Comparison of ENCODE assay signal across 19 mouse cellular contexts in the genomic region with DNA sequence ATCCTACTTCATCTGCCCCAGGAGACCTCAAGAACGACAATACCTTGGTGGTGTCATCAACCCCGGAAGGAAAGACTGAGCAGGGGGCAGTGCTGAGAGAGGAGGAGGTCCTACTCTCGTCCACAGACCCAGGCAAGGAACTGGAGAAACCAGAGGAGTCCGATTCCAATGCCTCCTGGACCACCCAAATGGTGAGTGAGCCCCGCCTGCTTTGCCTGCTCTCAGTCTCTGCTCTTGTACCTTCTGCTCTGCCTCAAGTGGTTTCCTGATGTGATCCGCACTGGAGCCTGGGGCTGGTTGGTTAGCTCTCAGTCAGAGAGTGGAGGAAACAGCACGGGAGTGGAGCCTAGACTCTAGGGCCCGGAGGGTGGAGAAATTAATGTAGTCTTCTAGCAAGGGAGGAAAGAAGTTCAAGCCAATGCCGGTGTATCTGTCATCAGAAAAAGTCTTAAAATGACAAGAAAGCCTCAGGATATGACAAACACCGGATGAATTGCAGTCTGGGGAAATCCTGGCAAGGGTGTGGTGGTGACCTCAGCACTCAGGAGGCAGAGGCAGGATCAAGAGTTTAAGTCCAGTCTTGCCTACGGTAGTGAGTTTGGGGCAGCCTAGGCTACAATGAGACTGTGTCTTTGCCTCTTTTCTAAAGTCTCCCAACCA. TPM values are rescaled to one million over a fixed set of nuclear protein-coding genes. Genes with fewer than 3 reads are reported as not detected.
DNase-seq lines count a peak whose midpoint lies in the region; ATAC-seq and TF ChIP-seq lines count a peak whose summit lies in the region.
"Had no signal": no experiment of that assay in that cellular context is flagged by ENCODE, and none has a peak within 500 bp of the region (broad histone marks: within the 10 kb centered on the region; RNA-seq: fewer than 3 reads in every experiment).

No protein-coding gene starts in this region.

- no peak overlapping the region for H3K4me3 ChIP-seq in heart, adult 2 months
- H3K4me3 ChIP-seq in heart, embryonic 11.5 days (ENCODE audit: low read depth, low read length), result no peak overlapping the region
- H3K4me3 ChIP-seq in stomach, embryonic 16.5 days (replicated peaks; ENCODE audit: low read length), result no peak overlapping the region
- no peak overlapping the region for H3K4me3 ChIP-seq in stomach, postnatal 0 days (ENCODE audit: low read depth, low read length)
- no peak overlapping the region for H3K4me3 ChIP-seq in ES-E14 (ENCODE audit: insufficient read depth in 1 of 2, low read depth in 1 of 2, low read length in 2 of 2, poor library complexity in 1 of 2, severe bottlenecking in 1 of 2)
- H3K4me3 ChIP-seq in myocyte, result no peak overlapping the region
- H3K4me3 ChIP-seq in intestine, embryonic 15.5 days (replicated peaks), result no peak overlapping the region
- H3K4me3 ChIP-seq: heart, embryonic 13.5 days; hindbrain, embryonic 15.5 days; limb, embryonic 15.5 days; midbrain, embryonic 12.5 days had no signal

- H3K36me3 ChIP-seq in heart, adult 2 months (ENCODE audit: control insufficient read depth, insufficient read depth, low read length), result no peaks in the 10 kb centered on the region
- peaks cover 6% of the 10 kb centered on the region; the same call in 1 of the 2 replicates for H3K36me3 ChIP-seq in heart, embryonic 11.5 days (ENCODE audit: control insufficient read depth, insufficient read depth, low read length)
- H3K36me3 ChIP-seq in stomach, embryonic 16.5 days (ENCODE audit: control insufficient read depth, insufficient read depth, low read length), result no peaks in the 10 kb centered on the region
- 0 out of 2 replicates have a peak, but pooled peaks cover 2% of the 10 kb centered on the region for H3K36me3 ChIP-seq in stomach, postnatal 0 days (ENCODE audit: control insufficient read depth, insufficient read depth, low read length)
- H3K36me3 ChIP-seq in ES-E14 (ENCODE audit: control insufficient read depth, insufficient read depth, low read length, poor library complexity, severe bottlenecking) (no peaks in the 10 kb centered on the region), myocyte (ENCODE audit: control insufficient read depth, insufficient read depth) (peaks cover 39% of the 10 kb centered on the region)
- H3K36me3 ChIP-seq in intestine, embryonic 15.5 days, result 0 out of 2 replicates have a peak, but pooled peaks cover 2% of the 10 kb centered on the region
- H3K36me3 ChIP-seq: hindbrain, embryonic 15.5 days; limb, embryonic 15.5 days; midbrain, embryonic 12.5 days had no signal

- no peaks in the 10 kb centered on the region for H3K9me3 ChIP-seq in heart, embryonic 11.5 days (replicated peaks; ENCODE audit: control insufficient read depth, low read length)
- no peaks in the 10 kb centered on the region for H3K9me3 ChIP-seq in stomach, embryonic 16.5 days (replicated peaks; ENCODE audit: control insufficient read depth, low read length)
- no peaks in the 10 kb centered on the region for H3K9me3 ChIP-seq in stomach, postnatal 0 days (ENCODE audit: control insufficient read depth, low read length)
- H3K9me3 ChIP-seq in ES-E14 (ENCODE audit: control insufficient read depth, insufficient read depth, low read depth, low read length), result no peaks in the 10 kb centered on the region
- no peaks in the 10 kb centered on the region for H3K9me3 ChIP-seq in intestine, embryonic 15.5 days
- H3K9me3 ChIP-seq: heart, embryonic 13.5 days; hindbrain, embryonic 15.5 days; limb, embryonic 15.5 days; midbrain, embryonic 12.5 days had no signal

- H3K4me1 ChIP-seq in heart, adult 2 months (ENCODE audit: control insufficient read depth, insufficient read depth, low read length), result peaks cover 3% of the 10 kb centered on the region
- no peaks in the 10 kb centered on the region for H3K4me1 ChIP-seq in heart, embryonic 11.5 days (ENCODE audit: control insufficient read depth, insufficient read depth, low read length)
- no peaks in the 10 kb centered on the region for H3K4me1 ChIP-seq in stomach, embryonic 16.5 days (ENCODE audit: control insufficient read depth, insufficient read depth, low read length)
- no peaks in the 10 kb centered on the region for H3K4me1 ChIP-seq in stomach, postnatal 0 days (replicated peaks; ENCODE audit: control insufficient read depth, insufficient read depth)
- H3K4me1 ChIP-seq in ES-E14 (ENCODE audit: control insufficient read depth in 2 of 2, insufficient read depth in 2 of 2, low read length in 2 of 2, poor library complexity in 1 of 2), result peaks cover 2 to 5% of the 10 kb centered on the region in 2 experiments; a peak in 2 of 4 replicates
- 0 out of 2 replicates have a peak, but pooled peaks cover 3% of the 10 kb centered on the region for H3K4me1 ChIP-seq in intestine, embryonic 15.5 days (replicated peaks)
- H3K4me1 ChIP-seq: hindbrain, embryonic 15.5 days; midbrain, embryonic 12.5 days had no signal

- intact Hi-C loops in heart, adult 2 months (cut with DNase I), result loop anchor here (2.0 kb wide), 1 partner anchor 40 kb away; no protein-coding TSS in a partner anchor

- no peak for DNase-seq in heart, adult 2 months
- DNase-seq in stomach, postnatal 0 days (ENCODE audit: low spot score), result no peak
- DNase-seq in ES-E14 (ENCODE audit: low read depth, low spot score), result no peak
- no peak for DNase-seq in layer of hippocampus, adult 8-10 months (ENCODE audit: low spot score in 2 of 2)
- DNase-seq: adrenal gland, postnatal 14 days; cerebellum, adult 9-10 months; forebrain, postnatal 0 days; heart, postnatal 36 days; layer of hippocampus, adult 9-11 months; left cerebral cortex, postnatal 4 days had no signal

- no peak for ATAC-seq in heart, embryonic 11.5 days (replicated peaks; ENCODE audit: insufficient number of reproducible peaks, low FRiP score, low TSS enrichment)
- ATAC-seq in stomach, embryonic 16.5 days (ENCODE audit: insufficient read depth, low FRiP score), result no peak
- no peak for ATAC-seq in stomach, postnatal 0 days (ENCODE audit: low FRiP score, low TSS enrichment)
- ATAC-seq in intestine, embryonic 15.5 days, result no peak
- ATAC-seq: forebrain, postnatal 0 days had no signal

- H3K79me2 ChIP-seq in heart, adult 2 months (replicated peaks; ENCODE audit: control insufficient read depth, insufficient read depth, low read length), result no peaks in the 10 kb centered on the region; the same call in 1 of the 2 replicates
- H3K79me2 ChIP-seq in myocyte (ENCODE audit: control insufficient read depth, insufficient read depth), result no peaks in the 10 kb centered on the region

- H3K9ac ChIP-seq in heart, adult 2 months (ENCODE audit: low read depth, low read length), result no peak overlapping the region
- no peak overlapping the region for H3K9ac ChIP-seq in heart, embryonic 11.5 days (ENCODE audit: low read depth, low read length)
- 0 out of 2 replicates have a peak overlapping the region, but pooled peaks have one; percentile 18 for H3K9ac ChIP-seq in stomach, embryonic 16.5 days (ENCODE audit: low read length)
- H3K9ac ChIP-seq in stomach, postnatal 0 days (ENCODE audit: low read length), result no peak overlapping the region
- no peak overlapping the region for H3K9ac ChIP-seq in ES-E14 (ENCODE audit: insufficient read depth, low read depth, low read length, poor library complexity, severe bottlenecking)
- H3K9ac ChIP-seq in intestine, embryonic 15.5 days, result no peak overlapping the region
- H3K9ac ChIP-seq: forebrain, postnatal 0 days; heart, embryonic 13.5 days; hindbrain, embryonic 15.5 days; limb, embryonic 15.5 days; midbrain, embryonic 12.5 days had no signal

- no peak overlapping the region for H3ac ChIP-seq in myocyte (ENCODE audit: control insufficient read depth, insufficient read length)

- no peak overlapping the region for H3K4me2 ChIP-seq in heart, embryonic 11.5 days
- no peak overlapping the region for H3K4me2 ChIP-seq in stomach, embryonic 16.5 days (ENCODE audit: low read depth, low read length)
- no peak overlapping the region for H3K4me2 ChIP-seq in stomach, postnatal 0 days (replicated peaks; ENCODE audit: low read depth)
- H3K4me2 ChIP-seq in myocyte (ENCODE audit: low read depth), result peak overlapping the region; percentile 59
- no peak overlapping the region for H3K4me2 ChIP-seq in intestine, embryonic 15.5 days (replicated peaks)
- H3K4me2 ChIP-seq: heart, embryonic 13.5 days; hindbrain, embryonic 15.5 days; limb, embryonic 15.5 days; midbrain, embryonic 12.5 days had no signal

- TF ChIP-seq CTCF in heart, adult 2 months (IDR thresholded peaks at IDR 0.05), result no peak
- no peak for TF ChIP-seq CTCF in stomach, postnatal 0 days (IDR thresholded peaks at IDR 0.05; ENCODE audit: low read depth)

- H3K27me3 ChIP-seq in heart, adult 2 months (ENCODE audit: control insufficient read depth, insufficient read depth, low read length), result no peaks in the 10 kb centered on the region
- H3K27me3 ChIP-seq in heart, embryonic 11.5 days (ENCODE audit: control insufficient read depth, insufficient read depth, low read length), result no peaks in the 10 kb centered on the region
- H3K27me3 ChIP-seq in stomach, embryonic 16.5 days (ENCODE audit: control insufficient read depth, insufficient read depth, low read length), result no peaks in the 10 kb centered on the region
- H3K27me3 ChIP-seq in stomach, postnatal 0 days (ENCODE audit: control insufficient read depth, insufficient read depth, low read length), result no peaks in the 10 kb centered on the region
- H3K27me3 ChIP-seq in myocyte (ENCODE audit: control insufficient read depth, insufficient read depth, insufficient read length), result no peaks in the 10 kb centered on the region
- H3K27me3 ChIP-seq in intestine, embryonic 15.5 days (replicated peaks), result no peaks in the 10 kb centered on the region
- H3K27me3 ChIP-seq: heart, embryonic 13.5 days; hindbrain, embryonic 15.5 days; limb, embryonic 15.5 days; midbrain, embryonic 12.5 days had no signal

- 40% methylated on average over 11 of the region's 11 CpGs for WGBS in heart, adult 2 months
- WGBS in heart, embryonic 11.5 days (ENCODE audit: insufficient replicate concordance), result 45% methylated on average over 11 of the region's 11 CpGs
- WGBS in stomach, embryonic 16.5 days, result 51% methylated on average over 11 of the region's 11 CpGs
- 52% methylated on average over 11 of the region's 11 CpGs for WGBS in stomach, postnatal 0 days
- WGBS in intestine, embryonic 15.5 days, result 55% methylated on average over 11 of the region's 11 CpGs

- TF ChIP-seq EP300 in heart, adult 2 months (IDR thresholded peaks at IDR 0.05; ENCODE audit: insufficient read depth, low read depth, low read length), result no peak
- no peak for TF ChIP-seq EP300 in stomach, postnatal 0 days (optimal IDR thresholded peaks at IDR 0.05)

- in situ Hi-C loops in ES-E14 (cut with MboI; ENCODE audit: low sequenced_read_pairs in 2 of 2, unreplicated experiment in 2 of 2), result no loop called here

- H3K27ac ChIP-seq in heart, adult 2 months, result peak overlapping the region; percentile 31; the same call in 1 of the 2 replicates
- no peak overlapping the region for H3K27ac ChIP-seq in heart, embryonic 11.5 days (ENCODE audit: low read depth, low read length)
- no peak overlapping the region for H3K27ac ChIP-seq in stomach, embryonic 16.5 days (ENCODE audit: low read length)
- no peak overlapping the region for H3K27ac ChIP-seq in stomach, postnatal 0 days (replicated peaks)
- 0 out of 2 replicates have a peak overlapping the region, but pooled peaks have one; percentile 24 for H3K27ac ChIP-seq in ES-E14 (ENCODE audit: insufficient read depth, low read depth, low read length, poor library complexity, severe bottlenecking)
- no peak overlapping the region for H3K27ac ChIP-seq in intestine, embryonic 15.5 days
- H3K27ac ChIP-seq: heart, embryonic 13.5 days; hindbrain, embryonic 15.5 days; limb, embryonic 15.5 days; midbrain, embryonic 12.5 days had no signal

- 0 out of 2 replicates have a peak, but pooled peaks have one; percentile 11 for TF ChIP-seq POLR2A in heart, adult 2 months (IDR thresholded peaks at IDR 0.05; ENCODE audit: insufficient read depth, low read depth, low read length)
- TF ChIP-seq POLR2A in myocyte (IDR thresholded peaks at IDR 0.05; ENCODE audit: insufficient read length, low read depth), result no peak

RNA-seq across cellular contexts. Expression of gene Rnf213, which starts 9.7 kb away (rescaled TPM):
- total RNA-seq in heart, adult 2 months (2021), result 10 to 100 TPM; 12.0 to 13.1 TPM
- polyA plus RNA-seq in heart, adult 2 months (2012; rRNA removed), result 10.4 and 19.2 TPM in 2 replicates
- polyA plus RNA-seq in heart, embryonic 11.5 days (2014; fragmentation: Nextera tagmentation; extraction: Ambion mirVana), result 10.4 and 11.0 TPM in 2 replicates
- 6.6 and 7.3 TPM in 2 replicates for polyA plus RNA-seq in stomach, embryonic 16.5 days (2015; fragmentation: Nextera tagmentation; extraction: Ambion mirVana)
- polyA plus RNA-seq in stomach, postnatal 0 days (2015; fragmentation: Nextera tagmentation; extraction: Ambion mirVana), result 4.4 and 5.5 TPM in 2 replicates
- 30.4 and 37.3 TPM in 2 replicates for total RNA-seq in ES-E14 (2012; rRNA removed)
- polyA plus RNA-seq in myocyte (2012; fragmentation: generic; extraction: Trizol), result 16.7 TPM
- total RNA-seq in layer of hippocampus, adult 8-10 months (2022), result 1 to 10 TPM; 3.6 to 8.6 (median 6.1) TPM
- 8.3 and 9.2 TPM in 2 replicates for polyA plus RNA-seq in intestine, embryonic 15.5 days (2015; fragmentation: Nextera tagmentation; extraction: Ambion mirVana)

RNA-seq across cellular contexts. Expression of gene Slc26a11, which starts 47.3 kb away (rescaled TPM):
- 1 to 10 TPM; 2.0 to 2.2 TPM for total RNA-seq in heart, adult 2 months (2021)
- 7.8 and 9.9 TPM in 2 replicates for polyA plus RNA-seq in heart, adult 2 months (2012; rRNA removed)
- 9.4 and 10.2 TPM in 2 replicates for polyA plus RNA-seq in heart, embryonic 11.5 days (2014; fragmentation: Nextera tagmentation; extraction: Ambion mirVana)
- 9.9 and 10.5 TPM in 2 replicates for polyA plus RNA-seq in stomach, embryonic 16.5 days (2015; fragmentation: Nextera tagmentation; extraction: Ambion mirVana)
- 3.6 and 4.7 TPM in 2 replicates for polyA plus RNA-seq in stomach, postnatal 0 days (2015; fragmentation: Nextera tagmentation; extraction: Ambion mirVana)
- total RNA-seq in ES-E14 (2012; rRNA removed), result 4.4 and 7.4 TPM in 2 replicates
- polyA plus RNA-seq in myocyte (2012; fragmentation: generic; extraction: Trizol), result 1.5 TPM
- 1 to 10 TPM; 6.0 to 6.9 (median 6.3) TPM for total RNA-seq in layer of hippocampus, adult 8-10 months (2022)
- 7.2 and 9.9 TPM in 2 replicates for polyA plus RNA-seq in intestine, embryonic 15.5 days (2015; fragmentation: Nextera tagmentation; extraction: Ambion mirVana)
- total RNA-seq: MEL had no signal

RNA-seq across cellular contexts. Expression of gene Sgsh, which starts 47.3 kb away (rescaled TPM):
- total RNA-seq in heart, adult 2 months (2021), result 1 to 10 TPM; 5.5 to 5.7 TPM
- 10.6 and 11.1 TPM in 2 replicates for polyA plus RNA-seq in heart, adult 2 months (2012; rRNA removed)
- 6.1 and 6.5 TPM in 2 replicates for polyA plus RNA-seq in heart, embryonic 11.5 days (2014; fragmentation: Nextera tagmentation; extraction: Ambion mirVana)
- 6.7 and 7.5 TPM in 2 replicates for polyA plus RNA-seq in stomach, embryonic 16.5 days (2015; fragmentation: Nextera tagmentation; extraction: Ambion mirVana)
- polyA plus RNA-seq in stomach, postnatal 0 days (2015; fragmentation: Nextera tagmentation; extraction: Ambion mirVana), result 6.7 and 7.7 TPM in 2 replicates
- 3.4 and 4.9 TPM in 2 replicates for total RNA-seq in ES-E14 (2012; rRNA removed)
- 4.2 TPM for polyA plus RNA-seq in myocyte (2012; fragmentation: generic; extraction: Trizol)
- total RNA-seq in layer of hippocampus, adult 8-10 months (2022), result 1 to 10 TPM; 5.9 to 8.0 (median 7.0) TPM
- polyA plus RNA-seq in intestine, embryonic 15.5 days (2015; fragmentation: Nextera tagmentation; extraction: Ambion mirVana), result 7.5 and 10.5 TPM in 2 replicates

Comparison
In these comparisons a context has a peak if more than half of its experiments do, and no peak if none do; other contexts are left out.
1. H3K27ac ChIP-seq: peak in heart, adult 2 months (single experiment) and ES-E14 (single experiment); none in heart, embryonic 11.5 days (single experiment), stomach, embryonic 16.5 days (single experiment), stomach, postnatal 0 days (single experiment) and intestine, embryonic 15.5 days (single experiment).